Mouse (Mus musculus): ENCODE measurements around the gene Sdha.

Gene Sdha

GRCm38 (mm10) chr13:74302050-74303037 lies 47.7 kb downstream of the Sdha start:
- no peak for DNase-seq

- DNase-seq, result no peak
These were observed 48.5 kb downstream of the Sdha start for GRCm38 (mm10) chr13:74301607-74301984.

- peak; percentile 30 to 45 for DNase-seq
These were observed 49.0 kb downstream of the Sdha start for GRCm38 (mm10) chr13:74300925-74301606.

- no peak for DNase-seq
These were observed 53.7 kb downstream of the Sdha start for GRCm38 (mm10) chr13:74296376-74296775.

- DNase-seq, result peak; percentile 58 to 59
These were observed 57.9 kb downstream of the Sdha start, which contains the start of gene Ahrr for GRCm38 (mm10) chr13:74292167-74292566. Gene Ahrr, minus strand, starts transcription at chr13:74292331.

- DNase-seq, result no peak
These were observed 60.4 kb downstream of the Sdha start for GRCm38 (mm10) chr13:74289646-74290045.

GRCm38 (mm10) chr13:74282299-74282698 lies 67.8 kb downstream of the Sdha start:
- DNase-seq, result no peak

GRCm38 (mm10) chr13:74275726-74276125 lies 74.4 kb downstream of the Sdha start:
- no peak for DNase-seq

All from thymus, postnatal 36 days (tissue).